Mouse (Mus musculus): Measurements from ENCODE around the gene Itga5.

GRCm38 (mm10) chr15:103354690-103355089 is 11.9 kb downstream of the Itga5 start:
- TF ChIP-seq POLR2A (IDR thresholded peaks at IDR 0.05; ENCODE audit: borderline replicate concordance, extremely low read depth, low read depth, low read length) (no peak), CTCF (IDR thresholded peaks at IDR 0.05; ENCODE audit: insufficient read depth, low read length) (no peak)

Data from lung, adult 2 months (tissue).